Mouse (Mus musculus) midbrain, embryonic 14.5 days (tissue): Measurements from ENCODE around the gene Pet100. TPM values are rescaled to one million over a fixed set of nuclear protein-coding genes. Genes with fewer than 3 reads are reported as not detected.

Experiments used
- ATAC-seq: fragments of 200-750 bp; cut with Nextera tagmentation; 2 replicates; pipeline ENCODE4 v1.8.0; 2017; ENCODE audit warnings: moderate number of reproducible peaks, moderate library complexity; ENCODE audit not compliant: low FRiP score, low TSS enrichment
- DNase-seq: peaks from one replicate; pipeline ENCODE4 v3.0.0-alpha.2; 2015
- H3K27ac ChIP-seq: fragments of 300-500 bp; sonication (generic); replicated peaks from 2 replicates; pipeline ENCODE4 v1.5.1; 2014; ENCODE audit warnings: mild to moderate bottlenecking, low read depth, low read length, moderate library complexity
- H3K27me3 ChIP-seq: fragments of 300-500 bp; sonication (generic); 2 replicates; pipeline ENCODE4 v1.6.1; 2014; ENCODE audit warnings: low read length, control low read depth, mixed read lengths; ENCODE audit not compliant: control insufficient read depth, insufficient read depth
- H3K36me3 ChIP-seq: fragments of 300-500 bp; sonication (generic); 2 replicates; pipeline ENCODE4 v1.6.1; 2014; ENCODE audit warnings: low read length, control low read depth; ENCODE audit not compliant: control insufficient read depth, insufficient read depth
- H3K4me1 ChIP-seq: fragments of 300-500 bp; sonication (generic); 2 replicates; pipeline ENCODE4 v1.6.1; 2014; ENCODE audit warnings: mild to moderate bottlenecking, antibody characterized with exemption, low read length, control low read depth; ENCODE audit not compliant: control insufficient read depth, insufficient read depth
- H3K4me2 ChIP-seq: fragments of 300-500 bp; sonication (generic); 2 replicates; pipeline ENCODE4 v1.6.1; 2014; ENCODE audit warnings: mild to moderate bottlenecking, low read length, moderate library complexity
- H3K4me3 ChIP-seq: fragments of 300-500 bp; sonication (generic); replicated peaks from 2 replicates; pipeline ENCODE4 v1.5.1; 2014; ENCODE audit warnings: low read depth, low read length
- H3K9ac ChIP-seq: fragments of 300-500 bp; sonication (generic); replicated peaks from 2 replicates; pipeline ENCODE4 v1.6.1; 2014; ENCODE audit warnings: mild to moderate bottlenecking, low read length, moderate library complexity
- H3K9me3 ChIP-seq: fragments of 300-500 bp; sonication (generic); 2 replicates; pipeline ENCODE4 v1.6.1; 2016; ENCODE audit warnings: low read length, control low read depth, mixed read lengths; ENCODE audit not compliant: control insufficient read depth
- WGBS: fragments of 180-500 bp; shearing (Covaris S2); extraction: QIAGEN DNeasy Blood & Tissue Kit; methylation state at CpG from one replicate; pipeline ENCODE4 v1.1.7; 2014; 5-methylcytosine and 5-hydroxymethylcytosine counted together
- polyA plus RNA-seq: library from polyadenylated mRNA; unstranded; fragments of >200 nt; fragmentation: Nextera tagmentation; extraction: Ambion mirVana; gene quantifications from 2 replicates; pipeline ENCODE4 v1.2.1, GENCODE M21; 2014

Pet100 gene
- polyA plus RNA-seq, 1 experiment from 2014 or later: 95.5 TPM

- H3K9me3 ChIP-seq: no peaks in the 10 kb centered on the region
- ATAC-seq: no peak
- no peak for DNase-seq
Observed at GRCm38 (mm10) chr8:3655526-3655925, 34.2 kb downstream of the Pet100 start, which contains the start of gene Retn. Retn (plus strand) TSS chr8:3655770.

GRCm38 (mm10) chr8:3656725-3657381 lies 35.5 kb downstream of the Pet100 start:
- H3K4me1 ChIP-seq: peaks cover 8% of the 10 kb centered on the region; the same call in 1 of the 2 replicates

More at GRCm38 (mm10) chr8:3655526-3655925, 34.2 kb downstream of the Pet100 start, which contains the start of gene Retn:
- Histone ChIP-seq H3K4me2 (no peak within 1 kb of the TSS), H3K36me3 (no peaks in the 10 kb centered on the region), H3K27me3 (no peaks in the 10 kb centered on the region), H3K27ac (no peak within 1 kb of the TSS), H3K9ac (no peak within 1 kb of the TSS), H3K4me3 (no peak within 1 kb of the TSS), H3K4me1 (peaks cover 8% of the 10 kb centered on the region; the same call in 1 of the 2 replicates)
- WGBS: 78% methylated on average over 3 of the region's 3 CpGs

GRCm38 (mm10) chr8:3660889-3661288 lies 39.5 kb downstream of the Pet100 start:
- Histone ChIP-seq H3K36me3 (no peaks in the 10 kb centered on the region), H3K4me3 (no peak overlapping the region), H3K27ac (no peak overlapping the region), H3K27me3 (no peaks in the 10 kb centered on the region), H3K9me3 (no peaks in the 10 kb centered on the region), H3K9ac (no peak overlapping the region), H3K4me1 (peaks cover 8% of the 10 kb centered on the region; the same call in 1 of the 2 replicates), H3K4me2 (no peak overlapping the region)
- no peak for DNase-seq
- ATAC-seq: no peak
- WGBS: 82% methylated on average over 8 of the region's 8 CpGs

More at GRCm38 (mm10) chr8:3656725-3657381, 35.5 kb downstream of the Pet100 start:
- Histone ChIP-seq H3K9me3 (no peaks in the 10 kb centered on the region), H3K9ac (0 out of 2 replicates have a peak overlapping the region, but pooled peaks have one; percentile 16), H3K4me3 (no peak overlapping the region), H3K4me2 (peak overlapping the region; percentile 18), H3K27me3 (no peaks in the 10 kb centered on the region), H3K36me3 (no peaks in the 10 kb centered on the region), H3K27ac (no peak overlapping the region)
- WGBS: 18% methylated on average over 7 of the region's 7 CpGs
- ATAC-seq (peak; percentile 27; the same call in 1 of the 2 replicates), DNase-seq (peak; percentile 51)

- Histone ChIP-seq H3K36me3 (no peaks in the 10 kb centered on the region), H3K9me3 (no peaks in the 10 kb centered on the region), H3K27me3 (no peaks in the 10 kb centered on the region), H3K4me1 (no peaks in the 10 kb centered on the region), H3K4me2 (no peak overlapping the region), H3K9ac (no peak overlapping the region), H3K4me3 (no peak overlapping the region), H3K27ac (no peak overlapping the region)
- WGBS: 59% methylated on average over 5 of the region's 5 CpGs
- DNase-seq (no peak), ATAC-seq (no peak)
Observed at GRCm38 (mm10) chr8:3664405-3664804, 43.1 kb downstream of the Pet100 start.

- no peak for ATAC-seq
- WGBS: 70% methylated on average over 6 of the region's 6 CpGs
Observed at GRCm38 (mm10) chr8:3665507-3665906, 44.2 kb downstream of the Pet100 start, which contains the start of gene Mcemp1. Mcemp1 (plus strand) TSS chr8:3665754.

GRCm38 (mm10) chr8:3670388-3670787 lies 49.0 kb downstream of the Pet100 start:
- no peak for DNase-seq
- ATAC-seq: no peak
- H3K27me3 ChIP-seq: no peaks in the 10 kb centered on the region

More at GRCm38 (mm10) chr8:3665507-3665906, 44.2 kb downstream of the Pet100 start, which contains the start of gene Mcemp1:
- Histone ChIP-seq H3K4me2 (no peak within 1 kb of the TSS), H3K4me1 (no peaks in the 10 kb centered on the region), H3K9ac (no peak within 1 kb of the TSS), H3K9me3 (no peaks in the 10 kb centered on the region), H3K27me3 (no peaks in the 10 kb centered on the region), H3K4me3 (no peak within 1 kb of the TSS), H3K27ac (no peak within 1 kb of the TSS), H3K36me3 (no peaks in the 10 kb centered on the region)
- DNase-seq: no peak

GRCm38 (mm10) chr8:3671980-3672491 lies 50.7 kb downstream of the Pet100 start, which contains the start of gene Fcor:
Fcor (minus strand) TSS chr8:3672362.
- peak; percentile 74 for ATAC-seq
- Histone ChIP-seq H3K4me3 (peak within 1 kb of the TSS; percentile 40), H3K27me3 (no peaks in the 10 kb centered on the region), H3K27ac (peak within 1 kb of the TSS; percentile 84), H3K36me3 (no peaks in the 10 kb centered on the region), H3K9me3 (no peaks in the 10 kb centered on the region), H3K4me2 (peak within 1 kb of the TSS; percentile 65), H3K4me1 (peaks cover under 1% of the 10 kb centered on the region), H3K9ac (peak within 1 kb of the TSS; percentile 39)
- DNase-seq: peak; percentile 91
- under 1% methylated on average over 23 of the region's 23 CpGs for WGBS

More at GRCm38 (mm10) chr8:3670388-3670787, 49.0 kb downstream of the Pet100 start:
- H3K9ac ChIP-seq: no peak overlapping the region
- no peaks in the 10 kb centered on the region for H3K9me3 ChIP-seq
- H3K4me3 ChIP-seq: no peak overlapping the region
- no peaks in the 10 kb centered on the region for H3K4me1 ChIP-seq
- H3K4me2 ChIP-seq: no peak overlapping the region
- H3K27ac ChIP-seq: no peak overlapping the region
- H3K36me3 ChIP-seq: no peaks in the 10 kb centered on the region
- 85% methylated on average over 2 of the region's 2 CpGs for WGBS

GRCm38 (mm10) chr8:3674671-3675070 lies 53.3 kb downstream of the Pet100 start:
- H3K27ac ChIP-seq: no peak overlapping the region
- no peaks in the 10 kb centered on the region for H3K9me3 ChIP-seq
- H3K4me2 ChIP-seq: no peak overlapping the region
- H3K4me1 ChIP-seq: peaks cover 10% of the 10 kb centered on the region
- WGBS: 51% methylated on average over 3 of the region's 3 CpGs
- DNase-seq (no peak), ATAC-seq (no peak)
- H3K4me3 ChIP-seq: no peak overlapping the region
- H3K9ac ChIP-seq: no peak overlapping the region
- no peaks in the 10 kb centered on the region for H3K27me3 ChIP-seq
- H3K36me3 ChIP-seq: peaks cover 11% of the 10 kb centered on the region
